Mouse (Mus musculus) stomach, postnatal 0 days (tissue): Measurements from ENCODE around the gene Gm136.

Experiments used
- CTCF ChIP-seq: IDR thresholded peaks from 2 replicates; pipeline ENCODE4 v1.5.1; 2016; ENCODE audit warnings: antibody characterized with exemption, low read depth, mild to moderate bottlenecking, moderate library complexity
- EP300 ChIP-seq: optimal IDR thresholded peaks from 2 replicates; pipeline ENCODE3; 2016; ENCODE audit warnings: antibody characterized with exemption

DNA sequence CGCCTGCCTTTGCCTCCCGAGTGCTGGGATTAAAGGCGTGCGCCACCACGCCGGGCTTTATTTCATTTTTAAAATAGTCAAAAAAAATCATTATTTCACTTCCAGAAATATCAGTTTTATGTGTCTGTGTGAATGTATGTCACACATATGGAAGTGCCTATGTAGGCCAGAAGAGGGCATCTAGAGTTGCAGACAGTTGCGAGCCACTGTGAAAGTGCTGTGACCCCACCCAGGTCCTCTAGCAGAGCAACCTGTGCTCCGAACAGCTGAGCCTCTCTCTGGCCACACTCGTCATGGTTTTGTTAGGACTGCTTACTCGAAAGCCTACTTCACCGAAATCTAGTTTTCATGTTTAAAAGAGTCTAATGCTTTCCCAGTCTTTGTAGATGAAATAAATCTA, 53.8 kb downstream of the Gm136 start:
- TF ChIP-seq EP300 (no peak), CTCF (no peak)
